Comparison of ENCODE assay signal across 8 mouse cellular contexts in the genomic region with DNA sequence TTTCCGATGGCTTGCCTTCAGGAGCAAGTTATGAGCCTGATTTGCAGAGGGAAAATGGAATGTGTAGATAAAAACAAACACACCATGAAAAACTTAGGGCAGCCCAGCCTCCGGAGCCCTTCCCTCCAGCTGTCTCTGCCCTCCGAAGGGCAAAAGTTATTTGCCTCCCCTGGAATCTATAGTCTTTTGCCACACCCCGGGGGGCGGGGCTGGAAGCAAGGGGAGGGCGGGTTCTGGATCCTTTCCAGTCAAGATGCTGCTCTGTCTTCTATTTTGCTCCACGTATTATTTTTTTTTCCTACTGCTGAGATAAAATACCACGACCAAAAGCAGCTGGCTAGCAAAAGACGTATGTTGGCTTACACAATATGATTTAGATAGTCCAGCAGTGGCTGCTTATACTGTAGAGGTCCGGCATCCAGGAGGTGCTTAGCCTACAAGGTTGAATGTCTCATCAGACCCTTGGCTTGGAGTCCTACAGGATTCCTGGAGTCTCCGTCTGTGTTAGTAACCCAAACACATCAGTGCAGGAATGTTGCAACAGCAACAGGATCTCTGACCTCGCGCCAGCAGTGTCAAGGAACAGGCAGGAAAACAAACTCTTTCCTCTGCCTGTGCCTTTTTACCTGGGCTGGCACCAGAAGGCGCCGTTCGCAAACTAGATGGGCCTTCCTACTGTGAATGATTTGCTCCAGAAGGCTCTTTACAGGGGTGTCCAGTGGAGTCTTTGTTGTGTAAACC. TPM values are rescaled to one million over a fixed set of nuclear protein-coding genes. Genes with fewer than 3 reads are reported as not detected.
DNase-seq lines count a peak whose midpoint lies in the region; ATAC-seq and TF ChIP-seq lines count a peak whose summit lies in the region.

No protein-coding gene starts in this region.

- peaks cover 20% of the 10 kb centered on the region for H3K27me3 ChIP-seq in heart, embryonic 13.5 days (replicated peaks)
- H3K27me3 ChIP-seq in heart, adult 2 months (ENCODE audit: control insufficient read depth, insufficient read depth, low read length), result no peaks in the 10 kb centered on the region
- H3K27me3 ChIP-seq in kidney, embryonic 15.5 days, result 0 out of 2 replicates have a peak, but pooled peaks cover 3% of the 10 kb centered on the region

- H3K4me1 ChIP-seq in heart, embryonic 13.5 days, result peaks cover 16% of the 10 kb centered on the region
- no peaks in the 10 kb centered on the region for H3K4me1 ChIP-seq in heart, adult 2 months (ENCODE audit: control insufficient read depth, insufficient read depth, low read length)
- H3K4me1 ChIP-seq in kidney, embryonic 15.5 days, result peaks cover 19% of the 10 kb centered on the region

- intact Hi-C loops in heart, adult 2 months (cut with DNase I), result no loop called here

- TF ChIP-seq POLR2A in heart, adult 2 months (IDR thresholded peaks at IDR 0.05; ENCODE audit: insufficient read depth, low read depth, low read length), result no peak

- TF ChIP-seq CTCF in heart, adult 2 months (IDR thresholded peaks at IDR 0.05), result no peak

- H3K9me3 ChIP-seq in heart, embryonic 13.5 days, result no peaks in the 10 kb centered on the region
- H3K9me3 ChIP-seq in kidney, embryonic 15.5 days (replicated peaks), result no peaks in the 10 kb centered on the region

- no peaks in the 10 kb centered on the region for H3K36me3 ChIP-seq in heart, embryonic 13.5 days
- H3K36me3 ChIP-seq in heart, adult 2 months (ENCODE audit: control insufficient read depth, insufficient read depth, low read length), result no peaks in the 10 kb centered on the region
- no peaks in the 10 kb centered on the region for H3K36me3 ChIP-seq in kidney, embryonic 15.5 days

- no peak for ATAC-seq in heart, embryonic 13.5 days (ENCODE audit: extremely low read depth, insufficient number of reproducible peaks, low FRiP score, low TSS enrichment)
- peak; percentile 38 for ATAC-seq in kidney, embryonic 15.5 days (replicated peaks; ENCODE audit: low FRiP score)

- WGBS in heart, embryonic 13.5 days, result 5% methylated on average over 16 of the region's 16 CpGs
- 6% methylated on average over 16 of the region's 16 CpGs for WGBS in heart, adult 2 months
- 4% methylated on average over 16 of the region's 16 CpGs for WGBS in kidney, embryonic 15.5 days

- no peaks in the 10 kb centered on the region for H3K79me2 ChIP-seq in heart, adult 2 months (replicated peaks; ENCODE audit: control insufficient read depth, insufficient read depth, low read length)

- peak overlapping the region; percentile 34 for H3K9ac ChIP-seq in heart, embryonic 13.5 days
- no peak overlapping the region for H3K9ac ChIP-seq in heart, adult 2 months (ENCODE audit: low read depth, low read length)
- H3K9ac ChIP-seq in kidney, embryonic 15.5 days, result no peak overlapping the region

- DNase-seq in heart, adult 2 months, result no peak
- DNase-seq in embryo, embryonic 11 days, result peak; percentile 47
- peak; percentile 34 for DNase-seq in lung, postnatal 25 days (ENCODE audit: low spot score)
- DNase-seq in left cerebral cortex, adult 18-20 months (ENCODE audit: low spot score in 2 of 2), result no peak
- no peak for DNase-seq in layer of hippocampus, adult 18-20 months (ENCODE audit: low spot score in 2 of 2)
- DNase-seq in cerebellum, postnatal 36 days, result no peak

- peak overlapping the region; percentile 25; the same call in 1 of the 2 replicates for H3K27ac ChIP-seq in heart, embryonic 13.5 days (replicated peaks)
- no peak overlapping the region for H3K27ac ChIP-seq in heart, adult 2 months
- no peak overlapping the region for H3K27ac ChIP-seq in kidney, embryonic 15.5 days

- H3K4me3 ChIP-seq in heart, embryonic 13.5 days, result peak overlapping the region; percentile 30
- H3K4me3 ChIP-seq in heart, adult 2 months, result no peak overlapping the region
- peak overlapping the region; percentile 5; the same call in 1 of the 2 replicates for H3K4me3 ChIP-seq in kidney, embryonic 15.5 days (replicated peaks)

- H3K4me2 ChIP-seq in heart, embryonic 13.5 days, result peak overlapping the region; percentile 61
- H3K4me2 ChIP-seq in kidney, embryonic 15.5 days, result peak overlapping the region; percentile 51

- TF ChIP-seq EP300 in heart, adult 2 months (IDR thresholded peaks at IDR 0.05; ENCODE audit: insufficient read depth, low read depth, low read length), result no peak

RNA-seq across cellular contexts. Expression of a gene that starts 5.4 kb away (rescaled TPM):
- polyA plus RNA-seq in heart, embryonic 13.5 days (2015; fragmentation: Nextera tagmentation; extraction: Ambion mirVana), result 20.3 and 20.8 TPM in 2 replicates
- total RNA-seq in heart, adult 2 months (2021), result 10 to 100 TPM; 13.6 to 14.9 TPM
- polyA plus RNA-seq in heart, adult 2 months (2012; rRNA removed), result 13.2 and 16.7 TPM in 2 replicates
- 28.5 and 29.0 TPM in 2 replicates for polyA plus RNA-seq in kidney, embryonic 15.5 days (2015; fragmentation: Nextera tagmentation; extraction: Ambion mirVana)
- total RNA-seq in left cerebral cortex, adult 18-20 months (2021), result 10 to 100 TPM; 75.5 to 79.8 TPM
- total RNA-seq in layer of hippocampus, adult 18-20 months (2021), result 10 to 100 TPM; 76.6 to 81.1 TPM

Comparison
In these comparisons a context has a peak if more than half of its experiments do, and no peak if none do; other contexts are left out.
1. DNase-seq: peak in embryo, embryonic 11 days (single experiment) and lung, postnatal 25 days (single experiment); none in heart, adult 2 months (0 of 2), left cerebral cortex, adult 18-20 months (0 of 2), layer of hippocampus, adult 18-20 months (0 of 2) and cerebellum, postnatal 36 days (0 of 2).
2. RNA of a gene that starts 5.4 kb away (total RNA-seq): 76.6 to 81.1 TPM in layer of hippocampus, adult 18-20 months and 75.5 to 79.8 TPM in left cerebral cortex, adult 18-20 months; 13.6 to 14.9 TPM in heart, adult 2 months; every median in the first group is over 4 times any median in the second.